Mouse (Mus musculus) ES-Bruce4 (cell line): ENCODE results near the gene Susd2.

Experiments
- CTCF ChIP-seq: IDR thresholded peaks from one replicate; pipeline ENCODE4 v1.8.1; 2011; ENCODE audit warnings: low read depth, low read length
- POLR2A ChIP-seq: IDR thresholded peaks from one replicate; pipeline ENCODE4 v1.8.1; 2011; ENCODE audit warnings: low read length; ENCODE audit not compliant: insufficient read depth

DNA sequence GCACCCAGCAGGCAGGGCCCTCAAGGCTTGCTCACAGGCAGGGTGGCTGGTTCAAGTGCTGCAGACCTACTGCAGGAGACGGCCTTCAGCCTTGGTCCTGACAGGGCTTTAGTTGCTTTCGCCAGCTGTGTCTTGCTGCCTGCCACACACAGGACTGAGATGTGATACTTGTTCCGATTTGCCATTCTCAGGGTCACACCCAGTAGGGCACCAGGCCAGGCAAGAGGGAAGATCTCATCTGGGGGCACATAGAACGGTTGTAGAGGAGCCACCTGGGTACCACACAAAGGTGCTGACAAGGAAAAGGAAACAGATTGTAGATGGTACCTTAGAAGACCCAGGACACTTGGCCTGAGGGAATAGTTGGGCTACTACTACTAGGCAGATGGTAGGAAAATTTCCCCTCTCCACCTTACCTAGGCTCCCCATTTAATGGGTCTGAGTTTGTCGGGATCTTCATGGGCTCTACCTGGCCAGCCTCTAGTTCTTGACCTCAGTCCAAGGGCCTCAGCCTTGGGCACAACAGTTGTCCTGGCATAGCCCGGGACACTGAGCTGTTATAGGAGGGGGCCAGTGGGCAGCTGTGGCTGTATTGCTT is 21.0 kb upstream of the Susd2 start:
- TF ChIP-seq CTCF (no peak), POLR2A (no peak)
